In genomic region chr12:89128602-89129001, GRCm38 (mm10) we compare ENCODE assay signal across 25 mouse cellular contexts.
A peak's percentile ranks its signal among the peaks of the same experiment; 100 is the strongest.
DNase-seq lines count a peak whose midpoint lies in the region; ATAC-seq lines count a peak whose summit lies in the region.
"Had no signal": no experiment of that assay in that cellular context is flagged by ENCODE, and none has a peak within 500 bp of the region (broad histone marks: within the 10 kb centered on the region; RNA-seq: fewer than 3 reads in every experiment).

No protein-coding gene starts in this region.

- no peaks in the 10 kb centered on the region for H3K36me3 ChIP-seq in midbrain, embryonic 11.5 days (ENCODE audit: control insufficient read depth, insufficient read depth, low read length)
- H3K36me3 ChIP-seq in midbrain, embryonic 10.5 days, result no peaks in the 10 kb centered on the region
- H3K36me3 ChIP-seq in midbrain, embryonic 15.5 days (replicated peaks), result no peaks in the 10 kb centered on the region
- H3K36me3 ChIP-seq: limb, embryonic 13.5 days; liver, embryonic 13.5 days had no signal

- no peaks in the 10 kb centered on the region for H3K9me3 ChIP-seq in midbrain, embryonic 11.5 days (ENCODE audit: control insufficient read depth, low read length)
- no peaks in the 10 kb centered on the region for H3K9me3 ChIP-seq in midbrain, embryonic 10.5 days (replicated peaks)
- no peaks in the 10 kb centered on the region for H3K9me3 ChIP-seq in midbrain, embryonic 15.5 days
- H3K9me3 ChIP-seq: limb, embryonic 13.5 days; liver, embryonic 13.5 days had no signal

- H3K4me2 ChIP-seq in midbrain, embryonic 11.5 days, result no peak overlapping the region
- no peak overlapping the region for H3K4me2 ChIP-seq in midbrain, embryonic 15.5 days
- H3K4me2 ChIP-seq: limb, embryonic 13.5 days; liver, embryonic 13.5 days; lung, embryonic 14.5 days had no signal

- H3K27me3 ChIP-seq in midbrain, embryonic 11.5 days (ENCODE audit: control insufficient read depth, insufficient read depth, low read length), result no peaks in the 10 kb centered on the region
- no peaks in the 10 kb centered on the region for H3K27me3 ChIP-seq in midbrain, embryonic 10.5 days (ENCODE audit: low read depth, poor library complexity, severe bottlenecking)
- H3K27me3 ChIP-seq in midbrain, embryonic 15.5 days (replicated peaks), result no peaks in the 10 kb centered on the region
- H3K27me3 ChIP-seq: limb, embryonic 13.5 days; liver, embryonic 13.5 days; megakaryocyte, embryonic 14.5 days had no signal

- WGBS in midbrain, embryonic 11.5 days, result 78% methylated on average over 4 of the region's 4 CpGs
- WGBS in midbrain, embryonic 10.5 days, result 85% methylated on average over 4 of the region's 4 CpGs
- 51% methylated on average over 4 of the region's 4 CpGs for WGBS in midbrain, embryonic 15.5 days

- no peak overlapping the region for H3K4me3 ChIP-seq in midbrain, embryonic 11.5 days (ENCODE audit: low read depth, low read length)
- no peak overlapping the region for H3K4me3 ChIP-seq in midbrain, embryonic 10.5 days
- H3K4me3 ChIP-seq in midbrain, embryonic 15.5 days, result no peak overlapping the region
- H3K4me3 ChIP-seq: heart, adult 2 months; limb, embryonic 13.5 days; liver, embryonic 13.5 days; megakaryocyte, embryonic 14.5 days had no signal

- no peak overlapping the region for H3K27ac ChIP-seq in midbrain, embryonic 11.5 days (ENCODE audit: low read depth, low read length)
- no peak overlapping the region for H3K27ac ChIP-seq in midbrain, embryonic 10.5 days (replicated peaks)
- peak overlapping the region; percentile 16; the same call in 1 of the 2 replicates for H3K27ac ChIP-seq in midbrain, embryonic 15.5 days
- H3K27ac ChIP-seq: heart, adult 2 months; limb, embryonic 13.5 days; liver, embryonic 13.5 days had no signal

- intact Hi-C loops in heart, postnatal 10 days (cut with DNase I), result no loop called here
- intact Hi-C loops in left cerebral cortex, postnatal 25 days (cut with DNase I), result loop anchor here (10.0 kb wide), 1 partner anchor 176 kb away; no protein-coding TSS in a partner anchor

- no peaks in the 10 kb centered on the region for H3K4me1 ChIP-seq in midbrain, embryonic 11.5 days (ENCODE audit: control insufficient read depth, insufficient read depth, low read length)
- H3K4me1 ChIP-seq in midbrain, embryonic 10.5 days, result peaks cover 6% of the 10 kb centered on the region
- H3K4me1 ChIP-seq in midbrain, embryonic 15.5 days, result peaks cover 10% of the 10 kb centered on the region
- H3K4me1 ChIP-seq: limb, embryonic 13.5 days; liver, embryonic 13.5 days; megakaryocyte, embryonic 14.5 days had no signal

- peak; percentile 18 for DNase-seq in heart, adult 11 months
- DNase-seq in heart, postnatal 10 days, result no peak
- DNase-seq in midbrain, embryonic 11.5 days (ENCODE audit: low spot score, missing footprints), result peak; percentile 77
- DNase-seq in midbrain, embryonic 10.5 days (ENCODE audit: low spot score), result no peak
- DNase-seq in lung, postnatal 10 days, result no peak
- no peak for DNase-seq in left cerebral cortex, postnatal 25 days (ENCODE audit: low spot score in 2 of 2)
- DNase-seq: adrenal gland, postnatal 14 days; cerebellum, adult 8-10 months; cerebellum, postnatal 36 days; forebrain, postnatal 0 days; gastrocnemius, postnatal 25 days; heart, adult 2 months; heart, postnatal 36 days; kidney, adult 2 months; kidney, postnatal 10 days; liver, embryonic 13.5 days; lung, embryonic 14.5 days; lung, postnatal 36 days; right cerebral cortex, postnatal 14 days; spleen, adult 18-20 months; thymus, postnatal 14 days had no signal

- ATAC-seq in midbrain, embryonic 11.5 days (ENCODE audit: low FRiP score), result no peak
- no peak for ATAC-seq in midbrain, embryonic 15.5 days (replicated peaks)
- ATAC-seq: CD4-positive, CD25-positive, alpha-beta regulatory T cell, adult 4 months had no signal

- no peak overlapping the region for H3K9ac ChIP-seq in midbrain, embryonic 11.5 days (ENCODE audit: low read length)
- H3K9ac ChIP-seq in midbrain, embryonic 15.5 days, result no peak overlapping the region
- H3K9ac ChIP-seq: forebrain, postnatal 0 days; limb, embryonic 13.5 days; liver, embryonic 13.5 days; lung, embryonic 14.5 days had no signal

Comparison
In these comparisons a context has a peak if more than half of its experiments do, and no peak if none do; other contexts are left out.
1. DNase-seq: peak in heart, adult 11 months (single experiment) and midbrain, embryonic 11.5 days (single experiment); none in heart, postnatal 10 days (0 of 2), midbrain, embryonic 10.5 days (single experiment), lung, postnatal 10 days (single experiment) and left cerebral cortex, postnatal 25 days (0 of 2).